Mouse (Mus musculus): ENCODE data around the gene Stx8.

The Stx8 gene

GRCm38 (mm10) chr11:68035303-68035891 lies 69.4 kb downstream of the Stx8 start:
- DNase-seq (ENCODE audit: extremely low spot score, low spot score) = no peak

GRCm38 (mm10) chr11:68036133-68036959 lies 70.4 kb downstream of the Stx8 start:
- no peak for DNase-seq (ENCODE audit: extremely low spot score, low spot score)

- DNase-seq (ENCODE audit: extremely low spot score, low spot score) = no peak
Measured at GRCm38 (mm10) chr11:68037093-68037492, 71.1 kb downstream of the Stx8 start.

- DNase-seq (ENCODE audit: extremely low spot score, low spot score) = no peak
Measured at GRCm38 (mm10) chr11:68038101-68038500, 72.1 kb downstream of the Stx8 start.

DNA sequence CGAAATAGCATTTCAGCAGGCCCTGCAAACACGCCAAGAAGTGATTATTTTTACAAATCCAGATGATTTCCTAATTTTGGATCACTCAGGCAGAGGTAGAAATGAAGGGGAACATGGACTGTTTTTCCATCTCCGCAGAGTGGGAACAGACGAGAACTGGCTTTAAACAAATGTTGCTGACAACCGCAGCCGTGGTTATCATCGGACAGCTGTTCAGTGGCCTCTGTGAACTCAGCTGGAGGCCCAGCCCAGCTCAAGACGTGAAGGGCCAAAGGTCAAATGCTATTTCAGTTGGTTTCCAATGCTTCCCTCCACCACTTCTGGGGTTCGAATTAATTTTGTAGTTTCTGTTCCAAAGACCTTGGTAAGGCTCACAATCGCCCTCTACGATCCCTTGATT lies 78.2 kb downstream of the Stx8 start:
- DNase-seq (ENCODE audit: extremely low spot score, low spot score) = peak; percentile 65

DNA sequence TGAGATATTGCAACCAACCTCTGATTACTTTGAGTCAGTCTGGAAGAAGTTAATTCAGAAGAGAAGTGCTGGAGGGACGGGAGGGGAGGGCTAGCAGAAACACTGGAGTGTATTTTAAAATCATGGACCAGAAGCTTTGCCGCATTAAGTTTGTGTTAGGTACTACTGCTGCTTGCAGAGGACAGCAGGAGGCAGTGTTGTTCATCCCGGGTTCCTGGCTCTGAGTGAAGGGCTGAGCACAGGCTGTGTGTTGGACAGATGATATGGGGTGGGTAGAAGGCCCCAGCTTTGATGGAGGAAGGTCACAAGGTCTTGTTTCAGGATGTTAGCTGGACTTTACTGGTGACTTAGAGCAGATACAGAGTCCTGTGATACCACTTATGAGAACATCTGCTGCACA lies 80.9 kb downstream of the Stx8 start:
- peak; percentile 50 for DNase-seq (ENCODE audit: extremely low spot score, low spot score)

DNA sequence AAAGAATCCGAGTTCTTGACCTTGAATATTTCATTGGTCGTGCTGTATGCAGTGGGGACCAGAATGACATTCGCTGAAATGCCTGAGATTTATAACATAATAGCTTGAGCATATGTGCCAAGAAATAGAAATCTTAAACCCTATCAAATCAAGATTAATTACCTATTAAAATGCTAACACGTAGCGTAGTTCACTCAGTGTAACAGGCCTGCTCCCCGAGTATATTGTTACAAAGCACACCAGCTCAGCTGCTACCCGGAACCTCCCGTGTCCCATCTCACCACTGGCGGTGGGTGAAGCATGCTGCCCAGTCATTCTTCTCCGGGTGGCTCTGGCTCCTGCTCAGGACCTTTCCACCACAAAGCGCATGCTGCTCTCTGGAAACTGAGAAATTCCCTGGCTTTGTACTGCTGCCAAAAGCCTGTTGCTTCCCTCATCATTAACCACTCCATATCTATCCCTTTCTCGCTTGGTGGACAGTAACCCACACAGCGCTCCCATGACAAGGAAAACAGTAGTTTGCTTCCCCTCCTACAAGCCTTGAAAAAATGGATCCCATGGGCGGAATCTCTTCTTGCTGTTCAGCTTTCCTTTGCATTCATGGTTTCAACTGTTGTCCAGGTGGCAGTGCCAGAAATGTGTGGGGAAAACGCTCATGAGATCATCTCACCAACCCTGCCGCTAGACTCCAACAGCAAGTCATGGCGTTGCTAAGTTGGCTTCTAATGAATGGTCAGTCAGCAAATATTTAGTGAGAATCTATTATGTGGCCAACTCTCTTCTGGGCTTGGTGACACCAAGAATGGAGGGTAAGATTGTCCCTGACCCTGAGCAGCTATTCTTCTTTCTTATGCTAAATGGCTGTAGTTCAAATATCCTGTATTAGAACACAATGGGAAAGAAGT lies 83.5 kb downstream of the Stx8 start:
- DNase-seq (ENCODE audit: extremely low spot score, low spot score) = no peak

- DNase-seq (ENCODE audit: extremely low spot score, low spot score) = peak; percentile 60
Measured at GRCm38 (mm10) chr11:68050725-68051124, 84.7 kb downstream of the Stx8 start.

GRCm38 (mm10) chr11:68051305-68051704 lies 85.3 kb downstream of the Stx8 start:
- DNase-seq (ENCODE audit: extremely low spot score, low spot score) = no peak

- no peak for DNase-seq (ENCODE audit: extremely low spot score, low spot score)
Measured at GRCm38 (mm10) chr11:68058466-68059201, 92.6 kb downstream of the Stx8 start.

DNA sequence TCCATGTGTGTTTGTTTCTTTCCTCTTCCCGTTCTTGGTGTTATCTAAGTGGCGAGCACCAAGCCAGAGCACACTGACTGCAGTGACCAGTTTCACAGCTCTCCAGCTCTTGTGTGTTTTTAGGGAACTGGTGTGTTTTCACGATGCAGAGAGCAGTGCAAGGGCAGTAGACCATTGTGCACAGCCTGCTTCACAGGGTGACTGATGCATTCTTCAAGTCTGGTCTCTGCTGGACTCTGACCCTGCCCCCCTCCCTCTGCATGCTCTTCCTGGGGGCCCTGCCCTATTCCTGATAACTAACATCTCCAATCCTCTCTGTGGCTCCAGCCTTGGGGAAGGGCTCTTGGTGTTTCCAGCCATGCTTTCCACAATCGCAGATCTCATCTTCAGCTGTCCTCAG lies 94.7 kb downstream of the Stx8 start:
- DNase-seq (ENCODE audit: extremely low spot score, low spot score) = no peak

- DNase-seq (ENCODE audit: extremely low spot score, low spot score) = no peak
Measured at GRCm38 (mm10) chr11:68062116-68062515, 96.1 kb downstream of the Stx8 start.

- no peak for DNase-seq (ENCODE audit: extremely low spot score, low spot score)
Measured at GRCm38 (mm10) chr11:68067806-68068205, 101.8 kb downstream of the Stx8 start.

GRCm38 (mm10) chr11:68070086-68070485 lies 104.1 kb downstream of the Stx8 start:
- no peak for DNase-seq (ENCODE audit: extremely low spot score, low spot score)

- DNase-seq (ENCODE audit: extremely low spot score, low spot score) = no peak
Measured at GRCm38 (mm10) chr11:68071836-68072235, 105.8 kb downstream of the Stx8 start.

DNA sequence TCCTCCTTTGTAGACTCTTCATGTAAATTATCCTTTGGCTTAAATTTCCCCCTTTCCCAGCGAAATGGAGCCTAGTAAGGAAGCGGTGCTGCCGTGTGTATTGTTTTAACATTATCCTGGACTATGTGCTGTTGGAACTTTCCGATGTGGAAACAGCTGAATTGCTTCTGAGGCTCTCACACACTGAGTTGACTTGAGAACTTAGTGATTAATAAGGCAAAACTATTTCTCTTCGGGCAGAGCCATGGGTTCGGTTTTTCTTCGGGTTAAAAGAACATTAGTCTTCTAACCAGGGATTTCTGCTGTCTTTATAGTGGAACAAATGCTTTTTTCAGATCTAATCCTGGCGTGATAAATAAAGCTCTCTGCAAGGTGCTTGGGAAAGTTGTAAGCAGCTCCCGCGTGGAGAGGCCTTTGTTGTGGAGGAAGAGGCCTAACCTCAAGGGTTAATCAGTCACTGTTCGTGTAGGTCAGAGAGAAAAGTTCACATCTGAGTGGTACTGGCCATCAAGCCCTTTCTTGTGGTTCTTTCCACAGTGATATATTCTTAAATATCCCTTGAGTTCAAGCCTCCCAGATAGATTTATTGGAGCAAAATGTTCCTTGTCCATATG lies 106.7 kb downstream of the Stx8 start:
- DNase-seq (ENCODE audit: extremely low spot score, low spot score) = no peak

GRCm38 (mm10) chr11:68074686-68075085 lies 108.7 kb downstream of the Stx8 start:
- no peak for DNase-seq (ENCODE audit: extremely low spot score, low spot score)

GRCm38 (mm10) chr11:68075331-68075730 lies 109.3 kb downstream of the Stx8 start:
- DNase-seq (ENCODE audit: extremely low spot score, low spot score) = no peak

DNA sequence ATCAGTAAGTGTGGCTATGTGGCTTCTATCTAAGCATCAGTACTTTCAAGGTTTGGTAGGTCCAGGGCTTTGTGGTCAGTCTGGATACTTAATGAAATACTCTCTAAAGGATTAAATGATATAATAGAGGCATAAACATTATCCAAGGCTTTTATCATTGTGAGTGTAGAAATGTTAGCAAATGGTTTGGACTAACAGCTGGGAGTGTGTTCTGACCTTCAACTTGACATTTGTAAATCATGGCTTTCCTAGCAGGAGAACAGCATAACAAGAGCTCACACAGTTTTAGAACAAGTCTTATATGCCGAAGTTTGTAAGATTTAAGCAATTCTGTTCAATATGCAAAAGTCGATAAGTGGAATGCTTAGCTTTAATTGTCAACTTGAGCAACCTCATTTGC lies 113.8 kb downstream of the Stx8 start:
- DNase-seq (ENCODE audit: extremely low spot score, low spot score) = no peak

DNA sequence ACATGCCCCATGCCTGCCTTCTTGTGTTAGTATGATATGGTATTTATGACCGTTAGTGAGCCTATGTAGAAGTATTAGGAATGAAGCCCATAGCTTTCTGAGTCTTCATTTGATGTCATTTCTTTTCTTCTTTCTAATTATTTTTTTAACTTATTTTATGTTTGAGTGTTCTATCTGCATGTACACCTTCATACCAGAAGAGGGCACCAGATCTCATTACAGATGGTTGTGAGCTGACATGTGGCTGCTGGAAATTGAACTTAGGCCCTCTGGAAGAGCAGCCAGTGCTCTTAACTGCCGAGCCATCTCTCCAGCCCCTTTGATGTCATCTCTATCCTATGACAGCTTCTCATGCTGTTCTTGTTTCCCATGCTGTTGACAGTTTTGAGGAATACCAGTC lies 115.0 kb downstream of the Stx8 start:
- DNase-seq (ENCODE audit: extremely low spot score, low spot score) = no peak

DNA sequence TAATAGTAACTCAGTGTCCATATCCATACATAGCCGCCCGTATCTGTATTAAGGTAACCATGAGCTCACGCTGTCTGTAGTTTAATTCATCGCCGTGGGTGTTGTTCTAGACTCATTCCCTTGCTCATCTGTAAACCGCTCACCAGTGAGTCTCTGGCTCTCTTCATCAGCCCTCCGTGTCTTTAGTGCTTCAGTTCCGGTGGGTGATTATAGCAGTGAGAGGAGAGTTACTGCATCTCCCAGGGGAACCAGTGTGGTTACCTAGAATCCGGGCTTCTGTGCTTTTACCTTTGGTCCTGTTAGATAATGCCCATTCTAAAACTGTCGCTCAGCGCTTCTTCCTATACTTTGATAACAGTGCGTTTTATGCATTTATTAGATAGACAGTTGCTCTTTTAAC lies 116.8 kb downstream of the Stx8 start:
- no peak for DNase-seq (ENCODE audit: extremely low spot score, low spot score)

Measured in neural tube, embryonic 10.5 days (tissue).